Mouse (Mus musculus) heart, embryonic 11.5 days (tissue): ENCODE measurements around the gene Spaca4. TPM values are rescaled to one million over a fixed set of nuclear protein-coding genes. Genes with fewer than 3 reads are reported as not detected.

Experiments
- ATAC-seq: fragments of 200-750 bp; cut with Nextera tagmentation; replicated peaks from 2 replicates; pipeline ENCODE4 v1.8.0; 2017; ENCODE audit warnings: moderate library complexity; ENCODE audit not compliant: insufficient number of reproducible peaks, low FRiP score, low TSS enrichment
- H3K27ac ChIP-seq: fragments of 300-500 bp; sonication (generic); 2 replicates; pipeline ENCODE4 v1.5.1; 2014; ENCODE audit warnings: mild to moderate bottlenecking, low read depth, low read length
- H3K27me3 ChIP-seq: fragments of 300-500 bp; sonication (generic); 2 replicates; pipeline ENCODE4 v1.6.1; 2014; ENCODE audit warnings: mild to moderate bottlenecking, low read length, mixed read lengths; ENCODE audit not compliant: control insufficient read depth, insufficient read depth
- H3K36me3 ChIP-seq: fragments of 300-500 bp; sonication (generic); 2 replicates; pipeline ENCODE4 v1.6.1; 2014; ENCODE audit warnings: mild to moderate bottlenecking, low read length, moderate library complexity, mixed read lengths; ENCODE audit not compliant: control insufficient read depth, insufficient read depth
- H3K4me1 ChIP-seq: fragments of 300-500 bp; sonication (generic); 2 replicates; pipeline ENCODE4 v1.6.1; 2014; ENCODE audit warnings: low read length; ENCODE audit not compliant: control insufficient read depth, insufficient read depth
- H3K4me2 ChIP-seq: fragments of 300-500 bp; sonication (generic); 2 replicates; pipeline ENCODE4 v1.6.1; 2014; ENCODE audit warnings: mild to moderate bottlenecking, moderate library complexity
- H3K4me3 ChIP-seq: fragments of 300-500 bp; sonication (generic); 2 replicates; pipeline ENCODE4 v1.5.1; 2014; ENCODE audit warnings: low read depth, low read length
- H3K9ac ChIP-seq: fragments of 300-500 bp; sonication (generic); 2 replicates; pipeline ENCODE4 v1.6.1; 2014; ENCODE audit warnings: mild to moderate bottlenecking, low read depth, low read length, moderate library complexity
- H3K9me3 ChIP-seq: fragments of 300-500 bp; sonication (generic); replicated peaks from 2 replicates; pipeline ENCODE4 v1.6.1; 2016; ENCODE audit warnings: low read length; ENCODE audit not compliant: control insufficient read depth
- WGBS: fragments of 180-500 bp; shearing (Covaris S2); extraction: QIAGEN DNeasy Blood & Tissue Kit; methylation state at CpG from one replicate; pipeline ENCODE4 v1.1.7; 2014; ENCODE audit not compliant: insufficient replicate concordance; 5-methylcytosine and 5-hydroxymethylcytosine counted together
- polyA plus RNA-seq: library from polyadenylated mRNA; unstranded; fragments of >200 nt; fragmentation: Nextera tagmentation; extraction: Ambion mirVana; gene quantifications from 2 replicates; pipeline ENCODE4 v1.2.1, GENCODE M21; 2014

Spaca4 gene
- polyA plus RNA-seq, 1 experiment from 2014 or later, result not detected

GRCm38 (mm10) chr7:45741308-45741707 lies 15.7 kb upstream of the Spaca4 start:
- WGBS, result 64% methylated on average over 12 of the region's 12 CpGs
- H3K4me2 ChIP-seq, result no peak overlapping the region
- H3K9me3 ChIP-seq, result no peaks in the 10 kb centered on the region
- no peaks in the 10 kb centered on the region for H3K27me3 ChIP-seq
- ATAC-seq, result no peak
- H3K4me3 ChIP-seq, result no peak overlapping the region
- H3K36me3 ChIP-seq, result no peaks in the 10 kb centered on the region
- H3K4me1 ChIP-seq, result no peaks in the 10 kb centered on the region
- H3K27ac ChIP-seq, result no peak overlapping the region
- H3K9ac ChIP-seq, result no peak overlapping the region

GRCm38 (mm10) chr7:45739820-45740219 lies 14.2 kb upstream of the Spaca4 start:
- H3K27me3 ChIP-seq, result no peaks in the 10 kb centered on the region
- WGBS, result 68% methylated on average over 10 of the region's 10 CpGs

GRCm38 (mm10) chr7:45739162-45739763 lies 13.7 kb upstream of the Spaca4 start:
- H3K4me1 ChIP-seq, result no peaks in the 10 kb centered on the region
- H3K9ac ChIP-seq, result no peak overlapping the region
- no peaks in the 10 kb centered on the region for H3K36me3 ChIP-seq
- H3K27me3 ChIP-seq, result no peaks in the 10 kb centered on the region
- no peaks in the 10 kb centered on the region for H3K9me3 ChIP-seq
- no peak overlapping the region for H3K27ac ChIP-seq
- H3K4me2 ChIP-seq, result no peak overlapping the region
- no peak; the same call in 1 of the 2 replicates for ATAC-seq
- 8% methylated on average over 9 of the region's 9 CpGs for WGBS
- no peak overlapping the region for H3K4me3 ChIP-seq

More at GRCm38 (mm10) chr7:45739820-45740219, 14.2 kb upstream of the Spaca4 start:
- no peak for ATAC-seq
- no peaks in the 10 kb centered on the region for H3K9me3 ChIP-seq
- H3K4me1 ChIP-seq, result no peaks in the 10 kb centered on the region
- no peak overlapping the region for H3K4me2 ChIP-seq
- H3K27ac ChIP-seq, result no peak overlapping the region
- H3K4me3 ChIP-seq, result no peak overlapping the region
- no peaks in the 10 kb centered on the region for H3K36me3 ChIP-seq
- no peak overlapping the region for H3K9ac ChIP-seq

GRCm38 (mm10) chr7:45733477-45733876 lies 7.9 kb upstream of the Spaca4 start:
- no peak for ATAC-seq
- Histone ChIP-seq H3K4me2 (no peak overlapping the region), H3K4me3 (no peak overlapping the region), H3K9me3 (no peaks in the 10 kb centered on the region), H3K9ac (no peak overlapping the region), H3K27me3 (no peaks in the 10 kb centered on the region), H3K4me1 (peaks cover 7% of the 10 kb centered on the region; the same call in 1 of the 2 replicates), H3K36me3 (no peaks in the 10 kb centered on the region), H3K27ac (no peak overlapping the region)
- 75% methylated on average over 5 of the region's 5 CpGs for WGBS

GRCm38 (mm10) chr7:45730727-45731431 lies 5.3 kb upstream of the Spaca4 start:
- WGBS, result 14% methylated on average over 16 of the region's 16 CpGs
- H3K9me3 ChIP-seq, result no peaks in the 10 kb centered on the region
- no peak overlapping the region for H3K4me3 ChIP-seq
- no peak overlapping the region for H3K27ac ChIP-seq
- H3K36me3 ChIP-seq, result peaks cover 5% of the 10 kb centered on the region; the same call in 1 of the 2 replicates
- no peaks in the 10 kb centered on the region for H3K27me3 ChIP-seq
- H3K4me2 ChIP-seq, result no peak overlapping the region; the same call in 1 of the 2 replicates
- no peak for ATAC-seq
- peaks cover 7% of the 10 kb centered on the region; the same call in 1 of the 2 replicates for H3K4me1 ChIP-seq
- peak overlapping the region; percentile 39; the same call in 1 of the 2 replicates for H3K9ac ChIP-seq

- no peaks in the 10 kb centered on the region for H3K9me3 ChIP-seq
- WGBS, result 93% methylated on average over 3 of the region's 3 CpGs
- H3K27ac ChIP-seq, result no peak overlapping the region
- ATAC-seq, result no peak
- no peak overlapping the region for H3K4me3 ChIP-seq
- no peaks in the 10 kb centered on the region for H3K27me3 ChIP-seq
- H3K9ac ChIP-seq, result no peak overlapping the region
- no peak overlapping the region for H3K4me2 ChIP-seq
- peaks cover 27% of the 10 kb centered on the region for H3K36me3 ChIP-seq
- H3K4me1 ChIP-seq, result peaks cover 7% of the 10 kb centered on the region; the same call in 1 of the 2 replicates
These were observed 2.0 kb upstream of the Spaca4 start for GRCm38 (mm10) chr7:45727625-45728024.

GRCm38 (mm10) chr7:45726419-45726818 lies 806 bp upstream of the Spaca4 start:
- H3K4me2 ChIP-seq, result no peak overlapping the region
- H3K27me3 ChIP-seq, result no peaks in the 10 kb centered on the region
- peaks cover 7% of the 10 kb centered on the region; the same call in 1 of the 2 replicates for H3K4me1 ChIP-seq
- H3K4me3 ChIP-seq, result no peak overlapping the region
- no peaks in the 10 kb centered on the region for H3K9me3 ChIP-seq
- 85% methylated on average over 10 of the region's 10 CpGs for WGBS
- H3K27ac ChIP-seq, result no peak overlapping the region
- peaks cover 27% of the 10 kb centered on the region for H3K36me3 ChIP-seq
- H3K9ac ChIP-seq, result peak overlapping the region; percentile 5; the same call in 1 of the 2 replicates
- no peak for ATAC-seq

- H3K27me3 ChIP-seq, result no peaks in the 10 kb centered on the region
These were observed 462 bp downstream of the Spaca4 start for GRCm38 (mm10) chr7:45725151-45725550.

More at GRCm38 (mm10) chr7:45725151-45725550, 462 bp downstream of the Spaca4 start:
- Histone ChIP-seq H3K9me3 (no peaks in the 10 kb centered on the region), H3K4me2 (no peak overlapping the region), H3K36me3 (peaks cover 34% of the 10 kb centered on the region), H3K27ac (no peak overlapping the region), H3K9ac (no peak overlapping the region), H3K4me3 (no peak overlapping the region), H3K4me1 (no peaks in the 10 kb centered on the region)
- ATAC-seq, result no peak
- WGBS, result 90% methylated on average over 9 of the region's 9 CpGs
